Mouse (Mus musculus) gastrocnemius, postnatal 25 days (tissue): ENCODE results near the gene 1110059E24Rik. TPM values are rescaled to one million over a fixed set of nuclear protein-coding genes. Genes with fewer than 3 reads are reported as not detected.

Source experiments
- DNase-seq: peaks from one replicate; pipeline ENCODE4 v3.0.0; 2022
- total RNA-seq, 2 experiments: library from RNA; stranded (reverse); gene quantifications; 1 replicate in 1 of 2; 2 replicates in 1 of 2; pipeline ENCODE4 v1.2.3; 2021

Gene 1110059E24Rik
- total RNA-seq, 2 experiments from 2014 or later, result 8.1 to 9.7 TPM

DNA sequence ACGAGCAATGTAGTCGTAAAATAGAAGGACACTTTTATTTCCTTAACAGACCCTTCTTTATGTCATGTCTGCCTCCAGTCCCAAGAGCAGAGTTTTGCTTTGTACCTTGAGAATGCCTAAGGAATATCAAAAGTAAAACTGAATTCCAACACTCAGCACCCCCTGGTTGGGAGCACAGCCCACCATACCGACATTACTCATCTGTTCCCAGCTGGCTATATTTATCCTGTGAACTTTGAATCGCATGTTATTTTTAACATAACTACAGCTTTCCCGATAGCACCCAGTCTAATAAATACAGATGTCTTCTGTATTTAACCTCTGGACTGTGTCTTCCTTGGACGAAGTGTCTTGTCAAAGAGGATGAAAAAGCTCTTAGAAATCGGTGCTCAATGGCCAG is 80.8 kb downstream of the 1110059E24Rik start:
- DNase-seq, result no peak

DNA sequence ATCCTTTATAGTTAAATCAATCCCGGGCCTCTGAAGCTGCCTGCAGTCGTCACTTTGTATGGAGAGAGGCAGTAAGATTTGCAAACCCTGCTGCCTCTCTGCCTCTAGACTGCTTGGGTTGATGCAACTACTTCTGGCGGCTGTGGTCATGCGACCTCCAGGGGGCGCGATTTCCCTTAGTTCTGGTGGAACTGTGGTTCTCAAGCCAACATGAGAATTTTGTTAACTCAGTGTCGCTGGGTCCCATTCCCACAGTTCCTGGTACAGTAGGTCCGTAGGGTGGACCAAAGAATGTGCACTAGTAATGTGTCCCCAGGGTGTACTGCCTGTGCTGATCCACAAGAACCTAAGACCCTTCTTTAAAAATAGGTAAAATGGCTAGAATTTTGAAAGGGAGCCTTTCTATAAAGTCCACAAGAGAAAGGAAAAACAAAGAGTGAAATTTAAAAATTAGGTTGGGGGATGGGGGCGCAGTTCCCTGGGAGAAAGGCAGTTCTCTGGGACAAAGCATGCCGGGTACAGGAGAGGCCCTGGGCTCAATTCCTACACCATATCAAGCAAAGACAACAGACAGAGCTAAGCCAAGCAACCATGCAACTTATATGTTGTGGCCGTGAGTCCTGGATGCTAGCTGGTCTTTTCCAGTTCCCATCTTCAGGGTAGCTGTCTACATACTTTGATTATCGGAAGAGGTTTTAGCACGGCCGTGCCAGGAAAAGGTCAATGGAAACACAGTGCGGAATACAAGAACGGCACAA is 81.4 kb downstream of the 1110059E24Rik start:
- DNase-seq, result peak; percentile 72

DNA sequence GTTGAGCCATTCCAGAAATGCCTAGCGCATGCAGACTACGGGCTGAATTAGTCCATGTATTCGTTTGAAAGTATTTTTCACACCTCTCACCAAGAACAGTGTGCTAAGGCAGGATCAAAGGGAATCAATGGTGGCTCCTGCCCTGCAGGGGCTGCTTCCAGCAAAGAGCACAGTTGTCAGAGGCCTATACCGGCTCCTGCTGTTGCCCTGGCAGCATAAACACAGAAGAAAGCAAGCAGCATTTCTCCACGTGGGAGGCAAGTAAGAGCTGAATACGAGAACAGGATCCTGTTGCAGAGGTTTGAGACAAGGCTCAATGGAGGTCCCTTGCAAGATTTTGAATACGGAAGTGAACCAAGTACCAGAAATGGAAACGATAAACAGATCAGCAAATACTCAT is 82.0 kb downstream of the 1110059E24Rik start:
- peak; percentile 5 for DNase-seq

DNA sequence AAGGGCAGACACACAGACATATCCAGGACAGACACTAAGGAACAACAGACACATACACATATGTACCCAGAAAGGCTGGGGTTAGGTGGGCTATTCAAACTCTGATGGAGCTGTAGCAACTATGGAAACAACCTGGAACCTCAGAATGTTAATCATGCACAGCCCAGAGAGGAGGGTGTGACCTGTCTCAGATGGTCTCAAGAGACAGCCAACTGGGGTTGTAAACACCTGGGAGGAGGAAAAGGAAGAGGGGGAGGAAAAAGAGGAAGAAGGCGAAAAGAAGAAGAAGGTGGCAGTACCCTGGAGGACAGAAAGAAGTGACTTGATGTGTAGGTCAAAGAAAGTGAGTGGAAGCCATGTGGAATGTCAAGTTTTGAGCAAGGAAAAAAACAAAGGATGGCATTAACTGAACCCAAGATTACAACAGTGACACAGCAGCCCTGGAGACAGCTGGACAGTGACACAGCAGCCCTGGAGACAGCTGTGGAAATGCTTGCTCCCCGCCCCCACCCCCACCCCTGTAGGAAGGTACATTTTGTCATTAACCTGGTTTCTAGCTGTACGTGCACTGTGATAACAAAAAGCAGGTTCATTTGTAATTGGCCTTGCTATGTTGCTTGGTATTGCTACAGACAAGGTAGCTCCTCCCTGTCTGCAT is 84.1 kb downstream of the 1110059E24Rik start:
- DNase-seq, result no peak

DNA sequence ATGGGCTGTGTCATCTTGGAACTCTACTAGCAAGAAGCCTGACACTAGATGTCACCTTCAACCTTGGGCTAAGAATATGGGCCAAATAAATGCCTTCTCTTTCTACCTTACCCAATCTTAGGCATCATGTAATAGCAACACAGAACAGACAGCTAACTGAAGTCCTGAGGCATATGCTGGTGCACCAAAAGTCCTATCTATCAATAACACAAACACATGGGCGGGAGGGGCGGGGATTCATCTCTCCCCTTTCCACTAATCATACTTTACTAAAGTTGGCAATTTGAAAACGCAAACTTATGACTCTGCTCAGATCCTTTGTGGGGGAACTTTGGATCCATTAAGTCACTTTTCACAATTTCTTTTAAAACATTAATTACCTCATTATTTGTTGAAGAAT is 84.8 kb downstream of the 1110059E24Rik start:
- DNase-seq, result no peak

DNA sequence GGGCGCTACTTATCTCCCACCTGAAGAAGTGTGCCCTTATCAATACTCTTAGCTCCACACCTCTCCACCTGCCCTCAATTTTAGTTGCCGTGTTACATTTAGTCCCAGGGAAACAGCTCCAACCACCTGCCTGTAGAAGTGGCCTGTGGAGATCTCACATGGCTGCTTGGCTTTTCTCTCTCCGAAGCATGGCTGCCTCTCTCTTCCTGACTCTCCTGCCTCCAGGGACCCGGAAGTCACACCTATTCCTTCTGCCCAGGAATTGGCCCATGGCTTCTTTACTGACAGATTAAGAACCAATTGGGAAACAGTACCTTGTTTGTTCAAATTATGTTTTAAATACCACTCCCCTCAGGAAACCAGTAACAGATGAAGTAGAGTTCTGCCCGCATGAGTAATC is 86.3 kb downstream of the 1110059E24Rik start:
- DNase-seq, result no peak

DNA sequence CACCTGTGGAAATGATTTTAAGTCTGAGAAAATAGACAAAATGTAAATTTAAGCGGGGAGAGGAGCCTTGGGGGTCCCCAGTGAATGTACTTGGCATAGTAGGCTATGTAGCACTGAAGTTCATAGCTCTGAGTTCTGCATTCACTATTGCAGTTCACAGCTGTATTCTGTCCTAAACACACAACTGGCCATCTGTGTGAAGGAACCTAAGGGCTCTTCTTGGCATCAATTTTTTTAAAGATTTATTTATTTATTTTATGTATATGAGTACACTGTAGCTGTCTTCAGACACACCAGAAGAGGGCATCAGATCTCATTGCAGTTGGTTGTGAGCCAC is 88.3 kb downstream of the 1110059E24Rik start:
- DNase-seq, result no peak

DNA sequence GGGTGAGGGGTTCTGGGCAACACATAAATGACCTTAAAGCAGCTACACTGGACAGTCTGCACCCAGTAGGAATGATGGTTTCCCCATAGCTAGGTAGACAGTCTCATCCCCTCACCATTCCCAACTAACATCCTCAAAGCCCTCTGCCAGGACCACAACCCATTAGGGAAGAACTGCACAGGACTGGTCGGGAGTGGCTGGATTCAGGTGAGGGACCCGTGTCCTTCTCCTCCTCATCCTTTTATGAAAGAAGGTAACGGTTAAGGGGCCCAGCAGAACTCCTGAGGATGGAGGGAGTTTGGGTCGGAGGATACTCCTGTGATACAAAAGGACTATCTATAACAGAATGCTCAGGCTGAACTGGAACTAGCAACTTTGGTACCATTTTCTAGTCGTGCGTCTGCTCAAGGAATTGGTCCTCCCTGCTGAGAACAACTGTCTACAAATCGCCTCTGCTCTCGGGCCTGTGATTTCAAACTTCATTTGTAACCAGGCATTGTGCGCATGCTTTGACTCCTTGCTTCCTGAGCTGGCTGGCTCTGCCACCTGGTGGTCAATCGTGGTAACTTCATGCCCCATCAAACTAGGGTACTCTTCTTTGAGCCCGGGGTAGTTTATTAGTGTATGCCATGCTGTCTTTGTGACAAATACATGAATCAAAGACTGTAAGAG is 88.9 kb downstream of the 1110059E24Rik start:
- peak; percentile 51 for DNase-seq

DNA sequence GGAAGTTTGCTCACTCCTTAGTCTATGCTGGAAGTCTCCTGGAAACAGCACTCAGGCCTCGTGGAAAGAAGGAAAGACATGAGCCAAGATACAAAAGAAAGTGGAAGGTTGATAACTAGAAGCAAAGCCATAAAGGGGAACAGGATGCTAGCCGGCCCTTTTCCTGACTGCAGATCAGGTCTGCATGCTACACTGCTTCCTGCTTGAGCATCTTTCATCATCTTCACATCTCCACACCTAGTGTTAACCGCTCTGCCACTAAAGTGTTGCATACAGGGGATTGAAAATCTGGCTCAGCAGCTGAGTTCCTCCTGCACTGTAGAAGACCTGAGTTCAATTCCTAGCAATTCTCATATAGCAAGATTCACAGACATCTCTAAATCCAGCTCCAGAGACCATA is 89.8 kb downstream of the 1110059E24Rik start:
- no peak for DNase-seq

DNA sequence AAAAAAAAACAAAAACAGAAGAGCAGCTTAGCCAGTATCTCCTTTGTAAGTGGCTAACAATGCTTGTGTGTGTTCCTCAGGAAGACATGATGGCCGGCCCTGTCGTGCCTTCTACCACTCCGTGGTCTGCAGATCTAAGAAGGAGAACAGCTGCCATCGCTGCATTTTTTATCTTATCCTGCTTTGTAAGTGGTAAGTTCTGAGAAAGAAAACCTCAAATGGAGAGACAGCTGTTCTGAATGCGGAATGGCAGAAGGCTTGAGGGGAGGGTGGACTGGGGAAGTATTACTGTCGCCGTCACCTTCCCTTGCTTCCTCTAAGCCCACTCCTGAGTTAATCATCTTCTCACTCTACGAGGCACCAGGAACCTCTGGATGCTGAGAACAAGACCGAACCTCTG is 100.0 kb downstream of the 1110059E24Rik start:
- no peak for DNase-seq

DNA sequence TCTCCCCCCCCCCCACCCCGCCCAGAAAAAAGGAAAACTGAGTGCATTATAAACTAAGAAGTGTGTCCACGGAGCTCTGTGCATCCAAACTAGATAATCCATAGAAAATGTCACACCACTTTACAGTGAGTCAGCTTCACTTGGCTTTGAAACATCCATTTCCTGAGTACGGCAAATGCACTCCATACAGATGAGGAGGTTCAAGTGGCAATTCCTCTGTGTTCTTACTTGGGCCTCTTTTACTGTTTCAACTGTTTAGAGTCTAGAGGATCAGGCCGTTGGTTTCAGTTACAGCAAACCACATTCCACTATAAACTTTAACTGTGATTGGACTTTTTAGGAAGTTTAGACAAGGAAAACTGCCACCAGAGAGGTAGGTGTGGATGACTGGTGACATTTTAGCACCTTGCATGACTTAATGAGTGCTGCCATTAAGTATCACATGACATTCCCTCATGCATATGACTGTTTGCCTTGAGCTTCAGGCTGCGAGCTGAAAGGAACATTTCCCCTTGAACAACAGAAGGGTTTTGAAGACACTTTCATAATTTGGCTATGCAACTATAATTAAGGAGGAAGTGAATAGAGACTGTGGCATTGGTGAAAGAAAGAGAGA is 100.7 kb downstream of the 1110059E24Rik start:
- DNase-seq, result no peak

DNA sequence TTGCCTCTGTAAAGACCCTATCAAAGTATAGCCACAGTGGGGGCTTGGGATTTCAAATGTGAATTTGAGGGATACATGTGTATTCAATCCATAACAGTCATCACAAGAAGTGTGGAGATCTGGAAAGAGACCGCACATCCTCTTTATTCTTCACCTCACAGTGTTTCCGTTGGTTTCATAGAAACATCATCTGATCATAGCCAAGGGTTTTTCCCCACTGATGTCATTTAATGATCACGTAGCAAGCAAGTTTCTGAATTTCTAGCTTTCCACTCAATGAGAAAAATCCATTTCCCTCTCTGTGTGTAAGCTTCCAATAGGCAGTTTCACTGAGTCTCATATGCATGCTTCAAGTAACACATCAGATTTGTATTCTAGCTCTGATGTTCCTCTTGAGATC is 103.1 kb downstream of the 1110059E24Rik start:
- DNase-seq, result no peak

DNA sequence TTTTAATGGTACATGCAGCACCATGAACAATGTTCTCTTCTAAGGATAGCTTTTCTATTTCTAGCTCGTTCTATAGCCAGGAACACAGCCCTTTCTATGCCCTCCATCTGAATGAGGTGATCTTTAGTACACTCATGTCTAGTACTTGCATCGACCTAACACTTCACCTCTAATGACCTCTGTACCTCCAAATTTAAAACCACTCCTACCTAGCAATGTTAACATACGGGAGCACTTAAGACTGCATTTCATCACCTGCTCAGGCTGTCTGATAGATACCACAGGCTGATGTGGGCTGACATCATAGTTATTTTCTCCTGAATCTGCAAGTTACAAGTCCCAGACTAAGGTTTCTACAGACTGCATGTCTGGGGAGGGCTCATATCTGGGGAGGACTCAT is 103.8 kb downstream of the 1110059E24Rik start:
- no peak for DNase-seq

DNA sequence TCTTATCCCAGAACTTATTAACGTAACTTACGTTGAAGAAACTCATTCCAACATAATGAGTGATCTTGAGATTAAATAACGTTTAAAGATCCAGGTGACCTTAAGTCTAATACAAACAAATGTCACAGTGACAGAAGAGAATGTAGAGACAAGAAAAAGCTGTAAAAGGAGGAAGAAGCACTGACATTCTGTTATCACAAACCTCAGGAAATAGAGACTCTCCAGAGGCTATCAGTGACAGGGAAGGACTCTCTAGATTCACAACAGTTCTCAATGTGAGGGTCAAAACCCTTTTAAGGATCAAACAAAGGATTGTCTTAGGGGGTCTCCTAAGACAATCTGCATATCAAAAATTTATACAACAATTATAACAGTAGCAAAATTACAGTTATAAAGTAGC is 115.7 kb downstream of the 1110059E24Rik start:
- DNase-seq, result no peak

Other genes starting within 250 kb of the 1110059E24Rik start
- gene Gda, start 179.5 kb downstream of the 1110059E24Rik start, total RNA-seq, result 1 to 10 TPM; 4.9 to 8.5 TPM
- 10 to 100 TPM; 18.3 to 19.3 TPM for gene Abhd17b, start 209 bp upstream of the 1110059E24Rik start, total RNA-seq
- gene Cemip2, start 125.4 kb upstream of the 1110059E24Rik start, total RNA-seq, result 1 to 10 TPM; 5.8 to 7.4 TPM